Mouse (Mus musculus) kidney, embryonic 15.5 days (tissue): ENCODE results near the gene Rap1gap2. TPM values are rescaled to one million over a fixed set of nuclear protein-coding genes. Genes with fewer than 3 reads are reported as not detected.

Experiments used
- ATAC-seq: fragments of 200-750 bp; cut with Nextera tagmentation; replicated peaks from 2 replicates; pipeline ENCODE4 v1.8.0; 2017; ENCODE audit warnings: moderate TSS enrichment; ENCODE audit not compliant: low FRiP score
- H3K27ac ChIP-seq: fragments of 300-500 bp; sonication (generic); 2 replicates; pipeline ENCODE4 v1.5.1; 2015; ENCODE audit warnings: mild to moderate bottlenecking, inconsistent platforms
- H3K27me3 ChIP-seq: fragments of 300-500 bp; sonication (generic); 2 replicates; pipeline ENCODE4 v1.6.1; 2015; ENCODE audit warnings: inconsistent platforms
- H3K36me3 ChIP-seq: fragments of 300-500 bp; sonication (generic); 2 replicates; pipeline ENCODE4 v1.6.1; 2015; ENCODE audit warnings: inconsistent platforms
- H3K4me1 ChIP-seq: fragments of 300-500 bp; sonication (generic); 2 replicates; pipeline ENCODE4 v1.6.1; 2015; ENCODE audit warnings: inconsistent platforms
- H3K4me2 ChIP-seq: fragments of 300-500 bp; sonication (generic); 2 replicates; pipeline ENCODE4 v1.6.1; 2015; ENCODE audit warnings: moderate library complexity, mild to moderate bottlenecking, inconsistent platforms
- H3K4me3 ChIP-seq: fragments of 300-500 bp; sonication (generic); replicated peaks from 2 replicates; pipeline ENCODE4 v1.5.1; 2015; ENCODE audit warnings: mild to moderate bottlenecking, inconsistent platforms
- H3K9ac ChIP-seq: fragments of 300-500 bp; sonication (generic); 2 replicates; pipeline ENCODE4 v1.6.1; 2015; ENCODE audit warnings: mild to moderate bottlenecking, inconsistent platforms
- H3K9me3 ChIP-seq: fragments of 300-500 bp; sonication (generic); replicated peaks from 2 replicates; pipeline ENCODE4 v1.6.1; 2016; ENCODE audit warnings: inconsistent platforms
- WGBS: fragments of 180-500 bp; shearing (Covaris S2); methylation state at CpG from one replicate; pipeline ENCODE4 v1.1.7; 2015; ENCODE audit warnings: mixed read lengths; 5-methylcytosine and 5-hydroxymethylcytosine counted together
- polyA plus RNA-seq: library from polyadenylated mRNA; unstranded; fragments of >200 nt; fragmentation: Nextera tagmentation; extraction: Ambion mirVana; gene quantifications from 2 replicates; pipeline ENCODE4 v1.2.1, GENCODE M21; 2015

The Rap1gap2 gene
- polyA plus RNA-seq, 1 experiment from 2014 or later: 6.4 TPM

- Histone ChIP-seq H3K27me3 (peaks cover 18% of the 10 kb centered on the region; the same call in 1 of the 2 replicates), H3K4me3 (peak overlapping the region; percentile 87), H3K36me3 (no peaks in the 10 kb centered on the region), H3K9me3 (no peaks in the 10 kb centered on the region), H3K27ac (peak overlapping the region; percentile 93), H3K4me1 (peaks cover 19% of the 10 kb centered on the region), H3K9ac (peak overlapping the region; percentile 73), H3K4me2 (peak overlapping the region; percentile 90)
- ATAC-seq: peak; percentile 47
- 6% methylated on average over 9 of the region's 9 CpGs for WGBS
Measured at GRCm38 (mm10) chr11:74638791-74639411, 28.2 kb upstream of the Rap1gap2 start.

GRCm38 (mm10) chr11:74637971-74638790 is 27.5 kb upstream of the Rap1gap2 start:
- H3K4me3 ChIP-seq: peak overlapping the region; percentile 87
- peaks cover 18% of the 10 kb centered on the region; the same call in 1 of the 2 replicates for H3K27me3 ChIP-seq
- H3K4me1 ChIP-seq: peaks cover 19% of the 10 kb centered on the region
- H3K36me3 ChIP-seq: no peaks in the 10 kb centered on the region
- H3K9me3 ChIP-seq: no peaks in the 10 kb centered on the region
- peak overlapping the region; percentile 93 for H3K27ac ChIP-seq
- ATAC-seq: peak; percentile 95
- peak overlapping the region; percentile 73 for H3K9ac ChIP-seq
- WGBS: under 1% methylated on average over 84 of the region's 86 CpGs
- H3K4me2 ChIP-seq: peak overlapping the region; percentile 90

- no peaks in the 10 kb centered on the region for H3K36me3 ChIP-seq
- H3K9me3 ChIP-seq: no peaks in the 10 kb centered on the region
- peak overlapping the region; percentile 87 for H3K4me3 ChIP-seq
- H3K27ac ChIP-seq: peak overlapping the region; percentile 93
- H3K4me1 ChIP-seq: peaks cover 19% of the 10 kb centered on the region
- peak overlapping the region; percentile 73 for H3K9ac ChIP-seq
- no peak for ATAC-seq
- peak overlapping the region; percentile 90 for H3K4me2 ChIP-seq
- peaks cover 18% of the 10 kb centered on the region; the same call in 1 of the 2 replicates for H3K27me3 ChIP-seq
- WGBS: 22% methylated on average over 8 of the region's 8 CpGs
Measured at GRCm38 (mm10) chr11:74637486-74637885, 26.8 kb upstream of the Rap1gap2 start.

- H3K4me1 ChIP-seq: peaks cover 19% of the 10 kb centered on the region
- no peak for ATAC-seq
- peaks cover 13% of the 10 kb centered on the region; the same call in 1 of the 2 replicates for H3K27me3 ChIP-seq
- H3K9me3 ChIP-seq: no peaks in the 10 kb centered on the region
- H3K4me2 ChIP-seq: no peak overlapping the region
- no peak overlapping the region for H3K4me3 ChIP-seq
- 62% methylated on average over 5 of the region's 5 CpGs for WGBS
- no peaks in the 10 kb centered on the region for H3K36me3 ChIP-seq
- no peak overlapping the region for H3K9ac ChIP-seq
- H3K27ac ChIP-seq: no peak overlapping the region
Measured at GRCm38 (mm10) chr11:74634490-74635275, 24.0 kb upstream of the Rap1gap2 start.

DNA sequence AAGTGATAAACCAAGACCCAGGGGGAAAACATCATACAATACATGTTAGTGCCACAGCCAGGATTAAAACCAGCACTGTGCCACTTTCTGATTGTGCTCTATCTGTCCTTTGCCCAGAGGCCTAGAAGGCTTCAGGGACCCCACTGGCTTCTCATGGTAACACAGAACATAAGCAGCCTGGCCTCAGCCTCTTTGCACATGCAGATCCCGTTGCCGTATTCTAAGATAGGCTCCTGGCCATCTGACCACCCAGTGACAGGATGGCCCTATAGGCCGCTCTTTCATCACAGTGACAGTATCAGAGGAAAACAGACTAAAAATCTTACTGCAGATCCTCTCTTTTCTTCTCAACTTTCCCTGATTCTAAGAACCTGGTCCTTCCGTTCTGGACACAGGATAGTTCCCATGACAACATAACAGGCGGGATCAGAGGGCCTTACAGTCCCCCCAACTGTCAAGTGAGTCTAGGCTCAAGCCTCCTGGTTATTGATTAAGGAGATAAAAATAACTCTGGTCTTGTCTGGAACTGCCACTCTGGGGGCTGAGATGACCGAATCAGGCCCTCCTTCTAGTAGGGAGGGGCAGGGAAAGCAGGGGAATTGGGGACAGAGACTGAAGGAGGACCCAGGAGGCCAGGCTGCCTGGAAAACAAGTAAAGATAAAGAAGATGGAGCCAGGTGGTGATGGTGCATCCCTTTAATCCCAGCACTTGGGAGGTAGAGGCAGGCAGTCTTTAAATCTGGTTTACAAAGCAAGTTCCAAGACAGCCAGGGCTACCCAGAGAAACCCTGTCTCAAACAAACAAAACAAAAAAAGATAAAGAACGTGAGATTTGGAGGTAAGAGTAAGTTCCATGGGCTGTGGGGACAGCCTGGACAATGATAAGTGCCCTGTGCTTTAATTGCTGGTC is 21.4 kb upstream of the Rap1gap2 start:
- Histone ChIP-seq H3K9me3 (no peaks in the 10 kb centered on the region), H3K36me3 (no peaks in the 10 kb centered on the region), H3K4me3 (no peak overlapping the region), H3K4me1 (peaks cover under 1% of the 10 kb centered on the region), H3K4me2 (no peak overlapping the region), H3K27me3 (peaks cover 10% of the 10 kb centered on the region; the same call in 1 of the 2 replicates), H3K9ac (no peak overlapping the region), H3K27ac (no peak overlapping the region)
- no peak for ATAC-seq
- WGBS: 75% methylated on average over 7 of the region's 7 CpGs

DNA sequence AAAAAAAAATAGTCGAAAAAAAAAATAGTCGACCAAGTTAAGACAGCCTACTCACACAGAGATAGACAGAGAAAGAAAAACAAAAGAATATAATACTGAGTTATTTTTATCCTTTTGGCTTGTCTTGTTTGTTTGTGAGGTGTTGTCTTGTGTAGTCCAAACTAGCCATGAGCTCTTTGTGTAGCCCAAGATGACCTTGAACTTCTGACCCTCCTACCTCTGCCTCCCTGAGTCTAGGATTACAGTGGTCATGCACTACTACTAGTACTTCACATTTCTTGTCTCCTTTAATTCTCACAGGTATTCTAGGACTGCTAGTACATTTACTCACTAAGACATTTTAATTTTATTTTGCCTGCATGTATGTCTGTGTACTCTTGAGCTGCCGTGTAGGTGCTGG is 16.8 kb upstream of the Rap1gap2 start:
- H3K27ac ChIP-seq: no peak overlapping the region
- H3K4me3 ChIP-seq: no peak overlapping the region
- no peaks in the 10 kb centered on the region; the same call in 1 of the 2 replicates for H3K27me3 ChIP-seq
- H3K9ac ChIP-seq: no peak overlapping the region
- no peaks in the 10 kb centered on the region for H3K36me3 ChIP-seq
- no peak for ATAC-seq
- no peak overlapping the region for H3K4me2 ChIP-seq
- WGBS: 70% methylated on average over 3 of the region's 3 CpGs
- no peaks in the 10 kb centered on the region for H3K9me3 ChIP-seq
- H3K4me1 ChIP-seq: no peaks in the 10 kb centered on the region

- Histone ChIP-seq H3K9me3 (no peaks in the 10 kb centered on the region), H3K4me1 (no peaks in the 10 kb centered on the region), H3K27me3 (peaks cover 20% of the 10 kb centered on the region), H3K4me3 (no peak overlapping the region), H3K4me2 (no peak overlapping the region), H3K36me3 (no peaks in the 10 kb centered on the region), H3K9ac (no peak overlapping the region), H3K27ac (no peak overlapping the region)
- ATAC-seq: no peak
Measured at GRCm38 (mm10) chr11:74625333-74625732, 14.6 kb upstream of the Rap1gap2 start.

GRCm38 (mm10) chr11:74623693-74624092 is 13.0 kb upstream of the Rap1gap2 start:
- Histone ChIP-seq H3K36me3 (no peaks in the 10 kb centered on the region), H3K4me1 (peaks cover 7% of the 10 kb centered on the region; the same call in 1 of the 2 replicates), H3K27me3 (peaks cover 32% of the 10 kb centered on the region), H3K27ac (no peak overlapping the region), H3K4me3 (no peak overlapping the region), H3K4me2 (no peak overlapping the region), H3K9ac (no peak overlapping the region), H3K9me3 (no peaks in the 10 kb centered on the region)
- no peak for ATAC-seq
- 70% methylated on average over 6 of the region's 6 CpGs for WGBS

- Histone ChIP-seq H3K4me1 (peaks cover 7% of the 10 kb centered on the region; the same call in 1 of the 2 replicates), H3K4me2 (no peak overlapping the region), H3K9ac (no peak overlapping the region), H3K36me3 (no peaks in the 10 kb centered on the region), H3K27ac (no peak overlapping the region), H3K4me3 (no peak overlapping the region), H3K9me3 (no peaks in the 10 kb centered on the region), H3K27me3 (peaks cover 43% of the 10 kb centered on the region)
- 76% methylated on average over 8 of the region's 8 CpGs for WGBS
- no peak; the same call in 1 of the 2 replicates for ATAC-seq
Measured at GRCm38 (mm10) chr11:74621974-74622669, 11.4 kb upstream of the Rap1gap2 start.

DNA sequence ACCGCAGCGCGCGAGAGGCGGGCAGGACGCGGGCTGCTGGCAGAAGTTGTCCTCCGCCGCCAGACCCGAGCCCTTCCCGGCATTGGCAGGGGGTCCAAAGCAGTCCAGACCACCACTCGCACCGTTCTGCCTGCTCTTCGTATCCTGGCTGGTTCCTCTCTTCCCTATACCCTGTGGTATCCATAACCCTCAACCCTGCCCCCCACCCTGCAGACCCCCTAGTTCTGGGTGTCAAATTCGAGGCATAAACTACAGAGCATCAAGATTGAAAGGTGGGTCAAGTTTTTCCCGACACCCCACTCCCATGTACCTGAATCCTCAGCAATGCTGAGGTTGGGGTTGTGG is 9.2 kb upstream of the Rap1gap2 start:
- Histone ChIP-seq H3K27me3 (peaks cover 63% of the 10 kb centered on the region), H3K4me2 (peak overlapping the region; percentile 57), H3K9me3 (no peaks in the 10 kb centered on the region), H3K27ac (no peak overlapping the region), H3K9ac (no peak overlapping the region), H3K36me3 (no peaks in the 10 kb centered on the region), H3K4me1 (peaks cover 7% of the 10 kb centered on the region; the same call in 1 of the 2 replicates), H3K4me3 (peak overlapping the region; percentile 37)
- WGBS: 2% methylated on average over 16 of the region's 16 CpGs
- ATAC-seq: peak; percentile 19; the same call in 1 of the 2 replicates
